Mouse (Mus musculus) brain, embryonic 18.5 days (tissue): ENCODE results near the gene E2f2.

ENCODE experiments used
- DNase-seq: peaks from one replicate; pipeline ENCODE4 v3.0.0-alpha.2; 2012; ENCODE audit warnings: low read depth, low spot score

The E2f2 gene

DNA sequence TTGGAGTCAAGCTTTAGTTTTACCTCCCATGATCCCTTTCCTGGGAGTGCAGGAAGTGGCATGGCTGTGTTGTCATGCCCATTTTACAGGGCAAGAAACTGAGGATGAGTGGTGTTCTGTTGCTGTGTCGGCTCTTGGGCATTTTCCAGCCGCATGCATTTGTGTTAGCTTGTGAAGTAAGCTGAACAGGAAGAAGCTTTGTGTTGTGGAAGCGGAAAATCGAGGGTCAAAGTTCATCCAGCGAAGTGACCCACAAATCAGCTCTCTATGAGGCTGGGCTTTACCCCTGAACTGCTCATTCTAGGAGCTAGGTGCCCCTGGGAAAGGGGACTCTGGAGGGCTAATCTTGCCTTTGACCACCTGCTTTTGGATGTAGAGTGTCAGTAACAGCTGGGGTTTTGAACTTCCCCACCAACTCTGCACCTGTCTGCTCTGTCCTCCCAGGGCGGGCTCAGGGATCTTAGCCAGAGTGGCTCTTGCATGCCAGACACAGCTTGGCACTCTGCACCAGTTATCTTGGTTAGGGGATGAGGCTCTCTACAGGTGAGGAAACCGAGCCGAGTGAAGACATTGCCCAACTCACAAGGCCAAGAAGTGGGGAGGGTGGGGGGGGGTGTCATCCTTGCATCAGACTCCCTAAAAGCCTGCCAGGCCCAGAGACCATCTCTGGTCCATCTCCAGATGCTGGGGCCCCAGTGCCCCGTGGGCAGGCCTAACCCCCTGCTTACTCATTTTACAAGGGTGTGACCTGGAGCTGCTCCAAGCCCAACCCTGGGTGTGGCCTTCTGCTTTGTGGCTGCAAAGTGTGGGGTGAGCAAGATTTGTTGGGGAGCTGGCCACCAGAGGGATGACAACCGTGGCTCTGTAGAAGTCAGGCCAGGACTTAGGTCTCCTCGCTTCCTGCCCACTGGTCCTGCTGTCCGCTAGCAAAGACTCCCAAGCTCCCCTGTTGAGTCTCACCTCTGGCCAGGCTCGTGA, 2.3 kb downstream of the E2f2 start:
- no peak for DNase-seq

DNA sequence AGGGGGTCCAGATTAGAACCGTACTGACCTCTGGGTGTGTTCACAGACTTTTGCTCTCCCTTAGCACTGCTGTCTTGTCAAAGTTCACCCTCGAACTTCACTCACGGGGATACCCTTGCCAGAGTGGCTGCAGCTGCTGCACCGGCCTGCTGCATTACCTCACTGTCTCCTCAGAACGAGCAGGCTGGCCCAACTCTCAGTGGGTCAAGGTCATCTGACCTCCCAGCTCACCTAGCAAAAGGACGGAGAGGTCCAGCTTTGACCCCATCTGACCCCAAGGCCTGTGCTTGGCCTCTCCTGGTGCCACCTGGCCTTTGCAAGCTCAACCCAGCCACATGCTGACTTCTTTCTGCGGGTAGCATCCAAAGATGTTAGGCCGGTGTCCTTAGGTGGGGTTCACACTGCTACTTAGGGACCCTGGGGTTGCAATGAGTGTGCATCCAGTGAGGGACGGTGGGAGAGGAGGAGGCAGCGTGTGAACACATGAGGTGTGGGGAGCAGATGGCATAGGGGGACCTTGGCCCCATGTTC, 3.9 kb downstream of the E2f2 start:
- DNase-seq, result no peak

- no peak for DNase-seq
Measured at GRCm38 (mm10) chr4:136177244-136177611, 5.0 kb downstream of the E2f2 start.

DNA sequence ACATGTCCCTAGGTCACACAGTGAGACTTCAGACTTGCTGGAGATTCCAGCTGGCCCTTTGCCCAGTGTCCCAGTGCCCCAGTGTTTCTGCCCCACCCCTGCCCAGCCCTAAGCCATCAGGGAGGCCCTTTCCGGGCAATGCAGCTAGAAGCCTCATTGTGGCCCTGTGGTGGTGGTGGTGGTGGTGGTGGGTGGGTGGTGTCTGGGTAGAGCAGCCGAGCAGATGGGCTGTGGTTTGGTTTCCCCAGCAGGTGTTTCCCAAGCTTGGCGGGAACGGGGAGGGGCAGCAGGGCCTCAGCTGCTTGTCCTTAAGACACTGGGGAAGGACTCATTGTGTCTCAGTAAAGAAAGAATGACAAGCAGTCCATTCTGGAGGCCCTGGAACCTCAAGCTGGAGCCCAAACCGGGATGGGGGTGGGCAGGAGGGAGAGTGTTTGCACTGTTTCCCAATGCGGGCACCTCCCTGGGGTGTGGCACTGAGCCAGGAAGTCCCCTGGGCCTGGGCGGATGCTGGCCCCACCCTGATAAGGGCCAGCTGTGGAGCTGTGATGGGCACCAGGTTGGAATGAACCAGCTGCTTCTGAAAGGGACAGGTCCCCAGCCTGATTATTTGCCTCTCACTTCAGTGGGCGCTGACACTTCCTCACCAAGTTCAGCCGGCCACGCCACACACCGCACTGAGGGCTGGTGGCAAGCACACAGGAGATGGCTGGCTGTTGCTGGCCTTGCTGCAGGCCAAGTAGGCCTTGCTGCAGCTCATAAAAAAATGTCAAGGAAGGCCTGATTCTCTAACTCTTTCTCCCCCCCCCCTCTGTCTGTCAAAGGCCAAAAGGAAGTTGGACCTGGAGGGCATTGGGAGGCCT, 5.6 kb downstream of the E2f2 start:
- no peak for DNase-seq

DNA sequence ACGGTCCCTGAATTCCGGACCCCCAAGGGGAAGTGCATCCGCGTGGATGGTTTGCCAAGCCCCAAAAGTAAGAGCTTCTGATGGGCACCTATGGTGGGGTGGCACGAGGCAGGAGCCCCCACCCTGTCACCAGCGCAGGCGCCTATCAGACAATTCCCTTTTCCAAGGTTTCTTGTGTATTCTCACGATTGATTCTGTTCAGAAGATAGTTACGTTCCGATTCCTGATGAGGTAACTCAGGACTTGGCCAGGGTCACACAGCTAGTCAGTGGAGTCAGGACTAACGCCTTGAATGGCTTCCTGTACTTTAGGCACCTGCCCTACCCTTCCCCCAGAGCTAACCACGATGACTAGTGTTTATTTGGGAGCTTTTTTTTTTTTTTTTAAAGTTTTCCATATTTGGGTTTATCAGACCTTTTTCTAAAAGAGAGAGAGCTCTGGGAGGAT, 6.3 kb downstream of the E2f2 start:
- no peak for DNase-seq

- no peak for DNase-seq
Measured at GRCm38 (mm10) chr4:136179456-136179855, 7.3 kb downstream of the E2f2 start.

GRCm38 (mm10) chr4:136179998-136180397, 7.8 kb downstream of the E2f2 start:
- no peak for DNase-seq

- no peak for DNase-seq
Measured at GRCm38 (mm10) chr4:136180408-136181330, 8.5 kb downstream of the E2f2 start.

DNA sequence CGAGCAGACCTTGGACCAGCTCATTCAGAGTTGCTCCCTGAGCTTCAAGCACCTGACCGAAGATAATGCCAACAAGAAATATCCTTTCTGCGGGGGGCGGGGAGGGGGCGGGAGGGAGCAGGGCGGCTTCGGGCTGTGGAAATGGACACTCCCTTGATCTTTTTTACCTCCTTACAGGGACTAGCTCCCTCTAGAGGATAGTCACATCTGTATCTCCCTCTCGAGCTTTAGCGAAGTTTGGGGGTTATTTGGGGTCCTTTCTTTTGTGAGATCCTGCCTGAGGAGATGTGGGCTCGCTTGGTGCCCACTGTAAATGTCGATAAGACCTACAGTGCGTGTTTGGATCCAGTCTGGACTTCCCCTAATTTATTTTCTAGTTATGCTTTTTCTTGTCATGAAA, 9.2 kb downstream of the E2f2 start:
- DNase-seq, result no peak

GRCm38 (mm10) chr4:136185375-136185774, 13.2 kb downstream of the E2f2 start:
- DNase-seq, result no peak

DNA sequence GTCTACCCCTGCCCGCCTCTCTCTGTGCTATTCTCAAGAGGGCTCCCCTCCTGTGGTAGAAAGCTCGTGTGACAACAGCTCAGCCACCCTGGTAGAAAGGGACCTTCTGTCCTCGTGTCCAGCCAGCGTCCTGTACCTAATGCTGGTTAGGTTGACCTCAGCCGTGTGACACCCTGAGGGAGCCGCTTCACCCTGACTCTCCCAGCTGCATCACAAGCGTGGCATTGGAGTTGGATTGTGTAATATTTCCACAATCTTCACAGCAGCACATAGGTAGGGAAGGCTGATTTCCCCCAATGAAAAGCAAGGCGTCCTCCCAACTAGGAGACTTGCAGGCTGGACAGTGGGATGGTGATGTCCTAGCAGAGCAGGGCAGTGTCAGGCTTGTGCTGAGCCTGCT, 14.1 kb downstream of the E2f2 start:
- no peak for DNase-seq

GRCm38 (mm10) chr4:136186739-136187472, 14.7 kb downstream of the E2f2 start:
- no peak for DNase-seq

GRCm38 (mm10) chr4:136188973-136189737, 17.0 kb downstream of the E2f2 start:
- DNase-seq, result no peak

- DNase-seq, result no peak
Measured at GRCm38 (mm10) chr4:136189912-136190311, 17.7 kb downstream of the E2f2 start.

DNA sequence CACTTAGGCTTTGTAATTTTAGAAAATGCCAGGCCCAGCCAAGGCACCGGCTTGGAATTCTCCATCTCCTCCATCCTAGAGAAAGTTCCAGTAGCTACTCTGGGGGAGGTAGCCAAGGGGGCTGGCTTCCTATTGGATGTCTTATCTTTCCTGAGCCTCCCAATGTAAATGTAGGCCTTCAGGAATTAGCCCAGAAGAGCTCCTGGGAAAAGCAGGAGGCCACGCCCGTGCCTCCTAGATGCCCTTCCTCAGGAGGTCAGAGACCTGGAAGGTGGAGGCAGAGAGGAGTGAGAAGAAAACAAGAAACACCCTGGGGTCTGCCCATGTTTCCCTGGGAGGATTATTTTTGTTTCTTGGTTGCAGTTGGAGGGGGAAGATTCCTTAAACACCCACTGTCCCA, 21.4 kb downstream of the E2f2 start:
- DNase-seq, result no peak

GRCm38 (mm10) chr4:136195029-136195428, 22.8 kb downstream of the E2f2 start:
- no peak for DNase-seq

DNA sequence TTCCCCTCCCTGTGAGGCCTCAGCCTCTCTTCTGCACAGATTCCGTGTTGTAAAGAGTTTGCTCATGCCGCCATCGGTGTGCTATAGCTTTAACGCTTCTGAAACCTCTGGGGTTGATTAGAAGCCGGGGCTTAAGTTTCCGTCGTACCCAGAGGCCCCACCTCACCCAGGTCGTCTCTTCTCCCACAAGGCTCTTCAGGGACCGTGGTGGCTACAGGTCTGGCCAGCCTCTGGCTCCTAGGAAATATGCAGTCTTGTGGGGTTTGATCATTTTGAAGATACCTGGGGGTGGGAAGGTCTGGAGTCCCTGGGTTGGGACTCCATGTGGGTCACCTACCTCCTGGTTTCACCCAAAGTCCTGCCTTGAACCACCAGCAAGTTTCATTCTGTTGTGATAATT, 23.4 kb downstream of the E2f2 start:
- no peak for DNase-seq

- DNase-seq, result no peak
Measured at GRCm38 (mm10) chr4:136196201-136196600, 24.0 kb downstream of the E2f2 start.

DNA sequence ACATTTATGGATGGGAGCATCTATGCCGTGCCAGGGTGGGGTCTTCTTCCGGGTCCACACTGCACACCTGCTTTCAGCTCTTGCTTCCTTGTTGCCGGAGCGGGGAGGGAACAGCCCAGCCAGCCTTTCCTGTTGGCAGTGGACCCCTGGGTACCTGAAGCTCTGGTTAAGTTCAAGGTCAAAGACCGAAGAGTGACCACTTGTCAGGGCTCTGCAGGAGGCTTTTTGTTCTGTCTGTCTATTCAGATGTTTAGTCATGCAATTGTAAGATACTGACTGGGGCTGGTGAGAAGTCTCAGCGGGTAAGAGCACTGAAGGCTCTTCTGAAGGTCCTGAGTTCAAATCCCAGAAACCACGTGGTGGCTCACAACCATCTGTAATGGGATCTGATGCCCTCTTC, 26.7 kb downstream of the E2f2 start:
- DNase-seq, result no peak
